Mouse (Mus musculus): ENCODE measurements around the gene Glb1l2. TPM values are rescaled to one million over a fixed set of nuclear protein-coding genes. Genes with fewer than 3 reads are reported as not detected.
A peak's percentile ranks its signal among the peaks of the same experiment; 100 is the strongest.

The Glb1l2 gene
- polyA plus RNA-seq, 1 experiment from 2014 or later: 2.8 TPM

- 80% methylated on average over 2 of the region's 2 CpGs for WGBS
- Histone ChIP-seq H3K27ac (no peak overlapping the region), H3K4me1 (no peaks in the 10 kb centered on the region), H3K4me2 (replicated peaks) (no peak overlapping the region), H3K36me3 (no peaks in the 10 kb centered on the region), H3K4me3 (no peak overlapping the region), H3K27me3 (no peaks in the 10 kb centered on the region), H3K9me3 (replicated peaks) (no peaks in the 10 kb centered on the region), H3K9ac (no peak overlapping the region)
- 0 out of 2 replicates have a peak, but pooled peaks have one; percentile 37 for ATAC-seq (ENCODE audit: low FRiP score)
Observed at GRCm38 (mm10) chr9:26775700-26776099, 30.6 kb downstream of the Glb1l2 start.

- Histone ChIP-seq H3K27me3 (no peaks in the 10 kb centered on the region), H3K9ac (no peak overlapping the region), H3K4me3 (no peak overlapping the region), H3K4me2 (replicated peaks) (no peak overlapping the region), H3K36me3 (no peaks in the 10 kb centered on the region), H3K4me1 (no peaks in the 10 kb centered on the region), H3K27ac (no peak overlapping the region), H3K9me3 (replicated peaks) (no peaks in the 10 kb centered on the region)
- ATAC-seq (ENCODE audit: low FRiP score): no peak
- WGBS: 84% methylated on average over 3 of the region's 3 CpGs
Observed at GRCm38 (mm10) chr9:26768181-26768580, 38.1 kb downstream of the Glb1l2 start.

- H3K36me3 ChIP-seq: peaks cover 2% of the 10 kb centered on the region; the same call in 1 of the 2 replicates
- no peak overlapping the region for H3K27ac ChIP-seq
- 81% methylated on average over 6 of the region's 6 CpGs for WGBS
- H3K9ac ChIP-seq: no peak overlapping the region
- H3K4me2 ChIP-seq (replicated peaks): no peak overlapping the region
- no peaks in the 10 kb centered on the region for H3K9me3 ChIP-seq (replicated peaks)
- H3K4me1 ChIP-seq: no peaks in the 10 kb centered on the region
- no peaks in the 10 kb centered on the region for H3K27me3 ChIP-seq
- no peak for ATAC-seq (ENCODE audit: low FRiP score)
- H3K4me3 ChIP-seq: no peak overlapping the region
Observed at GRCm38 (mm10) chr9:26762477-26762876, 43.8 kb downstream of the Glb1l2 start.

GRCm38 (mm10) chr9:26760576-26760975, 45.7 kb downstream of the Glb1l2 start:
- WGBS: 79% methylated on average over 5 of the region's 5 CpGs
- no peaks in the 10 kb centered on the region for H3K9me3 ChIP-seq (replicated peaks)
- H3K9ac ChIP-seq: no peak overlapping the region
- H3K4me1 ChIP-seq: no peaks in the 10 kb centered on the region
- no peak overlapping the region for H3K4me2 ChIP-seq (replicated peaks)
- no peak overlapping the region for H3K4me3 ChIP-seq
- no peak overlapping the region for H3K27ac ChIP-seq
- H3K36me3 ChIP-seq: peaks cover 9% of the 10 kb centered on the region
- no peaks in the 10 kb centered on the region for H3K27me3 ChIP-seq
- ATAC-seq (ENCODE audit: low FRiP score): no peak

- peak; percentile 74 for ATAC-seq (ENCODE audit: low FRiP score)
- no peaks in the 10 kb centered on the region for H3K27me3 ChIP-seq
- no peak overlapping the region for H3K4me3 ChIP-seq
- H3K9me3 ChIP-seq (replicated peaks): no peaks in the 10 kb centered on the region
- H3K9ac ChIP-seq: no peak overlapping the region
- no peak overlapping the region for H3K4me2 ChIP-seq (replicated peaks)
- peaks cover 11% of the 10 kb centered on the region for H3K36me3 ChIP-seq
- WGBS: 36% methylated on average over 9 of the region's 9 CpGs
- no peaks in the 10 kb centered on the region for H3K4me1 ChIP-seq
- no peak overlapping the region for H3K27ac ChIP-seq
Observed at GRCm38 (mm10) chr9:26760081-26760480, 46.2 kb downstream of the Glb1l2 start.

- no peak overlapping the region for H3K4me3 ChIP-seq
- 85% methylated on average over 4 of the region's 4 CpGs for WGBS
- H3K9me3 ChIP-seq (replicated peaks): no peaks in the 10 kb centered on the region
- H3K27me3 ChIP-seq: no peaks in the 10 kb centered on the region
- no peak for ATAC-seq (ENCODE audit: low FRiP score)
- H3K4me2 ChIP-seq (replicated peaks): no peak overlapping the region
- H3K9ac ChIP-seq: no peak overlapping the region
- H3K36me3 ChIP-seq: peaks cover 10% of the 10 kb centered on the region; the same call in 1 of the 2 replicates
- no peak overlapping the region for H3K27ac ChIP-seq
- H3K4me1 ChIP-seq: no peaks in the 10 kb centered on the region
Observed at GRCm38 (mm10) chr9:26748893-26749292, 57.4 kb downstream of the Glb1l2 start.

- WGBS: 65% methylated on average over 4 of the region's 4 CpGs
- Histone ChIP-seq H3K36me3 (0 out of 2 replicates have a peak, but pooled peaks cover under 1% of the 10 kb centered on the region), H3K4me3 (no peak overlapping the region), H3K9me3 (replicated peaks) (no peaks in the 10 kb centered on the region), H3K4me2 (replicated peaks) (no peak overlapping the region), H3K27me3 (no peaks in the 10 kb centered on the region), H3K27ac (no peak overlapping the region), H3K9ac (no peak overlapping the region), H3K4me1 (no peaks in the 10 kb centered on the region)
- no peak for ATAC-seq (ENCODE audit: low FRiP score)
Observed at GRCm38 (mm10) chr9:26747121-26747520, 59.1 kb downstream of the Glb1l2 start.

- no peak for ATAC-seq (ENCODE audit: low FRiP score)
- Histone ChIP-seq H3K4me3 (no peak overlapping the region), H3K4me2 (replicated peaks) (no peak overlapping the region), H3K27ac (no peak overlapping the region), H3K4me1 (0 out of 2 replicates have a peak, but pooled peaks cover under 1% of the 10 kb centered on the region), H3K36me3 (no peaks in the 10 kb centered on the region), H3K9ac (no peak overlapping the region), H3K9me3 (replicated peaks) (no peaks in the 10 kb centered on the region), H3K27me3 (no peaks in the 10 kb centered on the region)
- 89% methylated on average over 3 of the region's 3 CpGs for WGBS
Observed at GRCm38 (mm10) chr9:26742817-26743216, 63.5 kb downstream of the Glb1l2 start.

- Histone ChIP-seq H3K4me1 (peaks cover 21% of the 10 kb centered on the region), H3K36me3 (no peaks in the 10 kb centered on the region), H3K4me3 (no peak overlapping the region), H3K4me2 (replicated peaks) (peak overlapping the region; percentile 11; the same call in 1 of the 2 replicates), H3K9ac (0 out of 2 replicates have a peak overlapping the region, but pooled peaks have one; percentile 23), H3K9me3 (replicated peaks) (no peaks in the 10 kb centered on the region), H3K27me3 (peaks cover 5% of the 10 kb centered on the region), H3K27ac (no peak overlapping the region)
- 73% methylated on average over 5 of the region's 5 CpGs for WGBS
- no peak for ATAC-seq (ENCODE audit: low FRiP score)
Observed at GRCm38 (mm10) chr9:26737116-26737515, 69.2 kb downstream of the Glb1l2 start.

- Histone ChIP-seq H3K9ac (peak overlapping the region; percentile 82), H3K9me3 (replicated peaks) (no peaks in the 10 kb centered on the region), H3K4me1 (peaks cover 21% of the 10 kb centered on the region), H3K27me3 (peaks cover 8% of the 10 kb centered on the region), H3K27ac (peak overlapping the region; percentile 79), H3K4me2 (replicated peaks) (peak overlapping the region; percentile 82), H3K36me3 (no peaks in the 10 kb centered on the region), H3K4me3 (peak overlapping the region; percentile 78)
- peak; percentile 77 for ATAC-seq (ENCODE audit: low FRiP score)
- under 1% methylated on average over 36 of the region's 37 CpGs for WGBS
Observed at GRCm38 (mm10) chr9:26733986-26734385, 72.3 kb downstream of the Glb1l2 start.

- H3K4me3 ChIP-seq: peak within 1 kb of the TSS; percentile 78
- WGBS: under 1% methylated on average over 57 of the region's 65 CpGs
- H3K4me2 ChIP-seq (replicated peaks): peak within 1 kb of the TSS; percentile 82
- peaks cover 21% of the 10 kb centered on the region for H3K4me1 ChIP-seq
- H3K36me3 ChIP-seq: no peaks in the 10 kb centered on the region
- peak within 1 kb of the TSS; percentile 79 for H3K27ac ChIP-seq
- H3K9me3 ChIP-seq (replicated peaks): no peaks in the 10 kb centered on the region
- H3K9ac ChIP-seq: peak within 1 kb of the TSS; percentile 82
- H3K27me3 ChIP-seq: peaks cover 8% of the 10 kb centered on the region
- peak; percentile 89 for ATAC-seq (ENCODE audit: low FRiP score)
Observed at GRCm38 (mm10) chr9:26733206-26733891, 72.9 kb downstream of the Glb1l2 start, which contains the start of gene B3gat1. TSS of gene B3gat1 (plus strand) at chr9:26733728.

- Histone ChIP-seq H3K9ac (no peak overlapping the region), H3K9me3 (replicated peaks) (no peaks in the 10 kb centered on the region), H3K36me3 (no peaks in the 10 kb centered on the region), H3K4me3 (no peak overlapping the region), H3K27ac (no peak overlapping the region), H3K27me3 (peaks cover 8% of the 10 kb centered on the region), H3K4me2 (replicated peaks) (no peak overlapping the region), H3K4me1 (no peaks in the 10 kb centered on the region)
- 87% methylated on average over 2 of the region's 2 CpGs for whole genome bisulfite sequencing
- no peak for ATAC-seq (ENCODE audit: low FRiP score)
Observed at GRCm38 (mm10) chr9:26728556-26728955, 77.7 kb downstream of the Glb1l2 start.

- Histone ChIP-seq H3K27ac (no peak overlapping the region), H3K36me3 (no peaks in the 10 kb centered on the region), H3K27me3 (peaks cover 5% of the 10 kb centered on the region; the same call in 1 of the 2 replicates), H3K4me1 (no peaks in the 10 kb centered on the region), H3K4me2 (replicated peaks) (no peak overlapping the region), H3K4me3 (no peak overlapping the region), H3K9ac (no peak overlapping the region), H3K9me3 (replicated peaks) (no peaks in the 10 kb centered on the region)
- no peak for ATAC-seq (ENCODE audit: low FRiP score)
- whole genome bisulfite sequencing: 61% methylated on average over 2 of the region's 2 CpGs
Observed at GRCm38 (mm10) chr9:26727445-26727844, 78.8 kb downstream of the Glb1l2 start.
